20 mouse cellular contexts compared by ENCODE assay signal in the genomic region with DNA sequence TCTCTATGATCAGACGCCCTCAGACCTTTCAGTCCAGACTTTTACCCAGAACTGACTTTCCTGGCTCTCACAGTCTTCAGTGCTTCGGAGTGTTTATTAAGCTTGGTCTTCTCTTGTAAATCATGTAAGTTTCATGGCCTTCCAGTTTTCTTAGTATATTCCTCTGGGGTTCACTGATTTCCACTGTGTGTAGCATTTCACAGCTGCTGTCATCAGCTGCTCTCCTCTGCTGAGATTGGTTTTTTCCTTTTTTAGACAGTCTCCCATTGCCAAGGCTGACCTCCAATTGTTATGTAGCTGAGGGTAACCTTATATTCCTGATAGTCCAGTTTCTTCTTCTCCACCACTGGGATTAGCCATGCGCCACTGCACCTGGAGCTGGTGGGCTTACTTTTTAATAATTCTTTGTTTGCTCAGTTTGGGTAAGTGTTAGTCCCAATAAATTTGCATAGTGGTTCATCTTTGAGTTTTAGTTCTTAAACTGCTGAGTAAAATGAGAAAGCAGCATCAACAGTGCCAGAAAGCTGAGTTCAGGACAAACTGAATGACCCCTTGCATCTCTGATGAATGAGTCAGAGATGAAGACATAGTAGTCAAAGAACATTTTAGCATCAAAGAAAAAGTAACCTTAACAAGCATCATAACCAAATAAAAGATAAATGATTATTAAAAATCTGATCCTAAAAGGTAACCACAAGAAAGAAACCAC.
DNase-seq lines count a peak whose midpoint lies in the region; ATAC-seq and TF ChIP-seq lines count a peak whose summit lies in the region.
"Had no signal": no experiment of that assay in that cellular context is flagged by ENCODE, and none has a peak within 500 bp of the region (broad histone marks: within the 10 kb centered on the region; RNA-seq: fewer than 3 reads in every experiment).

No protein-coding gene starts in this region.

- no peak overlapping the region for H3K4me3 ChIP-seq in heart, embryonic 10.5 days
- H3K4me3 ChIP-seq in kidney, postnatal 0 days (replicated peaks; ENCODE audit: low read depth, low read length): no peak overlapping the region
- H3K4me3 ChIP-seq: heart, embryonic 15.5 days; midbrain, embryonic 10.5 days had no signal

- H3K36me3 ChIP-seq in heart, embryonic 10.5 days: no peaks in the 10 kb centered on the region
- no peaks in the 10 kb centered on the region for H3K36me3 ChIP-seq in kidney, postnatal 0 days (ENCODE audit: insufficient read depth, low read length)
- H3K36me3 ChIP-seq: heart, embryonic 15.5 days; midbrain, embryonic 10.5 days had no signal

- CTCF ChIA-PET in Patski (lab: Charles Lee): no interaction called here

- H3K27ac ChIP-seq in heart, embryonic 10.5 days: no peak overlapping the region
- no peak overlapping the region for H3K27ac ChIP-seq in kidney, postnatal 0 days
- H3K27ac ChIP-seq: heart, embryonic 15.5 days; hindbrain, embryonic 14.5 days; midbrain, embryonic 10.5 days had no signal

- no peaks in the 10 kb centered on the region for H3K9me3 ChIP-seq in heart, embryonic 10.5 days
- no peaks in the 10 kb centered on the region for H3K9me3 ChIP-seq in kidney, postnatal 0 days (replicated peaks; ENCODE audit: low read length)
- H3K9me3 ChIP-seq: heart, embryonic 15.5 days; midbrain, embryonic 10.5 days had no signal

- H3K9ac ChIP-seq in kidney, postnatal 0 days (ENCODE audit: low read depth, low read length): no peak overlapping the region
- H3K9ac ChIP-seq: forebrain, postnatal 0 days; heart, embryonic 15.5 days; hindbrain, embryonic 14.5 days had no signal

- no peak for TF ChIP-seq CTCF in kidney, postnatal 0 days (IDR thresholded peaks at IDR 0.05; ENCODE audit: low read depth)
- TF ChIP-seq CTCF in Patski (IDR thresholded peaks at IDR 0.05): no peak

- in situ Hi-C loops in Patski (cut with MboI; ENCODE audit: low pct_unique_long_range_greater_than_20kb): no loop called here

- no peak; the same call in 1 of the 2 replicates for ATAC-seq in kidney, postnatal 0 days (replicated peaks; ENCODE audit: low FRiP score, low read depth)
- ATAC-seq in Patski: peak; percentile 51
- no peak for ATAC-seq in monocyte, adult 5-6 weeks (replicated peaks; ENCODE audit: insufficient number of reproducible peaks, low FRiP score, low TSS enrichment, poor library complexity, severe bottlenecking)
- ATAC-seq: forebrain, postnatal 0 days; inflammation-experienced regulatory T-cells, adult 6 months had no signal

- DNase-seq in heart, adult 11 months: peak; percentile 87
- DNase-seq in heart, embryonic 10.5 days (ENCODE audit: low spot score): no peak
- DNase-seq in kidney, postnatal 0 days (ENCODE audit: low spot score): peak; percentile 29
- no peak for DNase-seq in kidney, postnatal 36 days
- no peak for DNase-seq in Patski (ENCODE audit: low read depth, low spot score)
- no peak for DNase-seq in left cerebral cortex, adult 8-10 months (ENCODE audit: low spot score in 2 of 2)
- DNase-seq: adrenal gland, postnatal 14 days; B cell, adult 2 months; cerebellum, adult 2 months; cerebellum, postnatal 36 days; forebrain, postnatal 0 days; heart, postnatal 36 days; kidney, adult 8-10 months; right cerebral cortex, postnatal 14 days; spleen, adult 18-20 months had no signal

- H3K27me3 ChIP-seq in heart, embryonic 10.5 days (ENCODE audit: insufficient read depth, poor library complexity, severe bottlenecking): no peaks in the 10 kb centered on the region
- no peaks in the 10 kb centered on the region for H3K27me3 ChIP-seq in kidney, postnatal 0 days (ENCODE audit: insufficient read depth, low read length)
- H3K27me3 ChIP-seq in Patski: no peaks in the 10 kb centered on the region
- H3K27me3 ChIP-seq: heart, embryonic 15.5 days had no signal

- POLR2A ChIA-PET in Patski (lab: Charles Lee): interaction anchor here (0.6 to 0.7 kb wide), 2 partner anchors 19 to 133 kb away, joined by 3 read pairs; no protein-coding TSS in a partner anchor

- H3K4me2 ChIP-seq in kidney, postnatal 0 days (ENCODE audit: low read length): no peak overlapping the region
- H3K4me2 ChIP-seq: heart, embryonic 15.5 days; hindbrain, embryonic 14.5 days had no signal

- WGBS in heart, embryonic 10.5 days: 89% methylated on average over 3 of the region's 3 CpGs
- WGBS in kidney, postnatal 0 days: 64% methylated on average over 3 of the region's 3 CpGs

- peaks cover 4% of the 10 kb centered on the region; the same call in 1 of the 2 replicates for H3K4me1 ChIP-seq in heart, embryonic 10.5 days
- no peaks in the 10 kb centered on the region for H3K4me1 ChIP-seq in kidney, postnatal 0 days (replicated peaks; ENCODE audit: insufficient read depth, low read length)

Comparison
In these comparisons a context has a peak if more than half of its experiments do, and no peak if none do; other contexts are left out.
1. DNase-seq: peak in heart, adult 11 months (single experiment) and kidney, postnatal 0 days (single experiment); none in heart, embryonic 10.5 days (single experiment), kidney, postnatal 36 days (0 of 2), Patski (single experiment) and left cerebral cortex, adult 8-10 months (0 of 2).